Mouse (Mus musculus) CD4-positive, CD25-positive, alpha-beta regulatory T cell, adult 2 months (primary cell): ENCODE measurements at regions not wholly inside any gene's neighbourhood (a gene's known extent, or its start where the extent isn't known, plus 50 kb on each side); places are given as distances from the start of the nearest gene placed in this dataset.

Source experiments
- DNase-seq: peaks from one replicate; pipeline ENCODE4 v3.0.0-alpha.2; 2012; ENCODE audit warnings: low read depth, low spot score

DNA sequence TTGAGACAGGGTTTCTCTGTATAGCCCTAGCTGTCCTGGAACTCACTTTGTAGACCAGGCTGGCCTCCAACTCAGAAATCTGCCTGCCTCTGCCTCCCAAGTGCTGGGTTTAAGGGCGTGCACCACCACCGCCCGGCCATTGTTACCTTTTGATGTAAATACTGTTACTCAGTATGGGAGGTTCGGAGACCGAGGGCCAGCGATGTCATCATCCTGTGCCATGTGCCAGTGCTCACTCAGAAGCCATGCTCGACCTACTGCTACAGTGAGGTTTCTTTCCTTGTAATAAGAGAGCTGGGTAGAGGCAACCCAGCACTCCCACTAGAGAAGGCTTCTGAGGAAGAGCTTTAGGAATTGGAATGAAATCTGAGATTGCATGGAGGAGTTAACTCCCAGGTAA lies 191.6 kb upstream of the Tgfbr2 start:
- DNase-seq = peak; percentile 45

DNA sequence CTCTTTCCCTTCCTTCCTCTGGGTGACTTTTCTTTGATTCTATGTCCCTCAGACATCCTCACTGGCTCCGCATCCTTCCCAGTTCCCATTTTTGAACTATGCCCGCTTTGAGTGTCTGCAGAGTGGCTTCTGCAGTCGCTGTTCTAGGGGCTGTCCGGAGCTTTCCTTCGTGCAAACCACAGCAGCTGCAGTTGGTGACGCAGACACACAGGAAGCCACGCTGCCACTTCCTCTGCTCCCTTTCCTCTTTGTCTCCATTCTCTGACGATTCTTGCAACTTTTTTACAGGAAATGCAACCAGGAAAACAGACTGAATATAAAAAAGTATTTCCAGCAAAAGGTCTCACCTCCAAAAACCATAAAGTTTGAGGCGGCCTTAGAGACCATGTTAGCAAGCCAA lies 191.0 kb upstream of the Tgfbr2 start:
- peak; percentile 91 for DNase-seq

DNA sequence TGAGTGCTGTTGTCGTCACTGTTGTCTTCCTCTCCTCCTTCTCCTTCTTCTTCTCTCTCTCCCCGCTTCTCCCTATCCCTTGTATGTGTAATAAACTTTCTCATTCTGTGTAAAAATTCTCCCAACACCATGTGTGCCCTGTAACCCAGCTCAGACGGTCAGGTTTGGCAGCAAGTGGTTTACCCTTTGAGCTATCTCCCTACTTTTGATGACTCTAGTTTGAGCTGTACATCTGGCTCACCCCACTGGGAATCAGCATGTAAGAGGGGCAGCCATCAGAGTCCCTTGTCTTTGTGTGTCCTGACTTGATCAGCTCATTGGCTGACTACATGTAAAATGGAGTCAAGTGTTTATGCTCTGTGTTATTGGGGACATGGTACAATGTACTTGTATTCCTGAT lies 190.5 kb upstream of the Tgfbr2 start:
- no peak for DNase-seq

- DNase-seq = no peak
Observed at GRCm38 (mm10) chr9:116365016-116365685, 190.0 kb upstream of the Tgfbr2 start.

DNA sequence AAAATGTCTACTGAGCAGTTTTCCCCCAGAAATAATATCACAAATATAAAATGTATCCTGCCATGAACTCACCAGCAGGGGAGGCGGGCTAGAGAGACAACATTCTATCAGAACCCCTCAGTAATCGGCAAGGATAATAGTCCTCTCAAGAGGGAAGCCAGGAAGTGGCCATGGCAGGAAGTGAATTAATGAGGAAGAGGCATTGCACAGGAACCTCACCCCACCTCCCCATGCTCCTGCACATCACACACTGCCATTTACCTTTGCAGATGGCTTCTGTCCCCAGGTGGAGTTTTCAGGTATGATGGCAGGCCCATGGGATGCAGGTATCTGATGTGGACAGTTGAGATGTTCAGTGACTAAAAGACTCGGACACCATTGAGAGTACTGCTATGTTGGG lies 185.9 kb upstream of the Tgfbr2 start:
- DNase-seq = no peak

- no peak for DNase-seq
Observed at GRCm38 (mm10) chr9:116354056-116354732, 179.0 kb upstream of the Tgfbr2 start.

GRCm38 (mm10) chr9:116352801-116353494 lies 177.8 kb upstream of the Tgfbr2 start:
- no peak for DNase-seq

GRCm38 (mm10) chr9:116350804-116351547 lies 175.8 kb upstream of the Tgfbr2 start:
- DNase-seq = no peak

GRCm38 (mm10) chr9:116347021-116347420 lies 171.9 kb upstream of the Tgfbr2 start:
- no peak for DNase-seq

GRCm38 (mm10) chr9:116346495-116346894 lies 171.3 kb upstream of the Tgfbr2 start:
- DNase-seq = no peak

DNA sequence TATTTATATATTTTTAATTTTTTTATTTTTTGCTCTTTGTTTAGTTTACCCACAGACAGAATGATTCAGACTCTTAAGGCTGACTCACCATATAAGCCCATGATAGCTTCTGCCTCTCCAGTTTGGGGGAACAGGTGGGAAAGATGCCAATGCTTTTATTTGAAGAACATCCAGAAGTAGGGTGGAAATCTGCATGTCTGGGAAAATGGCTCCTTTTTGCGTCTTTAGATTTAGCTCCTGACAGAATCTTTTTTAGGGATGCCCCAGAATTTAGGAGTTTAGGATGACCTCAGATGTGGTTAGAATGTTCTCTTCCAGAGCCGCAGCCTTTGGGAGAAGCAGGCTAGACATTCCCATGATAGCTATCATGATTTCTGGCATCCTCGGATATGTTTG lies 167.9 kb upstream of the Tgfbr2 start:
- no peak for DNase-seq

DNA sequence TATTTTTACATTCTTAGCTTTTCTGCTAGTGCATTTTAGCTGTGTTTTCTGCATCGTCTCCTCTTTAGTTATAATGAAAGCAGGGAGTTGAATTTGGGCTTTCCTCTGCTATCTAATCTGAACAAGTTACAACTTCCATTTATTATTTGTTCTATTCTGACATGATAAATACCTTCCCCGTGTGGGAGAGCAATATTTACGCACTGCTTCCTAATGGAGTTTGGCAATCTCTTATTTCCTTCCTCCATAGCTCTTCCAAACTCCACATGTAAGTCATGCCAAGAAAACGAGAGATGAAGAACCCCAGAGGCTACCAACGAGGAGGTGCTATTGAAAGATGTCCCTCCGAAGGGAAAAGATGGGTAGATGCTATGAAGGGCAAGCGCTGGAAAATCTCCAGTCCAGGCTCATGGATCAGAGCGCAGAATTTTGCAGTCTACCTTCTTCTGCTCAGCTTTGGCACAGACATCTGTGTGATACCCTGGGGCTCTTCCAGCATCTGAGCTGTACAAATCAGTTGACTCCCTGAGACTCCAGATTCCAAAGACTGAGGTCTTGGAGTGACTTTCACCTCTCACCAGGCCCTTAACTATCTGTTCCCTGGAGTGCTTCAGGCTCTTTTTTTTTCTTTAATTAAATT lies 167.4 kb upstream of the Tgfbr2 start:
- DNase-seq = no peak

- no peak for DNase-seq
Observed at GRCm38 (mm10) chr9:116342009-116342408, 166.8 kb upstream of the Tgfbr2 start.

- DNase-seq = peak; percentile 80
Observed at GRCm38 (mm10) chr9:116340952-116341351, 165.8 kb upstream of the Tgfbr2 start.

- no peak for DNase-seq
Observed at GRCm38 (mm10) chr9:116338729-116339100, 163.6 kb upstream of the Tgfbr2 start.

DNA sequence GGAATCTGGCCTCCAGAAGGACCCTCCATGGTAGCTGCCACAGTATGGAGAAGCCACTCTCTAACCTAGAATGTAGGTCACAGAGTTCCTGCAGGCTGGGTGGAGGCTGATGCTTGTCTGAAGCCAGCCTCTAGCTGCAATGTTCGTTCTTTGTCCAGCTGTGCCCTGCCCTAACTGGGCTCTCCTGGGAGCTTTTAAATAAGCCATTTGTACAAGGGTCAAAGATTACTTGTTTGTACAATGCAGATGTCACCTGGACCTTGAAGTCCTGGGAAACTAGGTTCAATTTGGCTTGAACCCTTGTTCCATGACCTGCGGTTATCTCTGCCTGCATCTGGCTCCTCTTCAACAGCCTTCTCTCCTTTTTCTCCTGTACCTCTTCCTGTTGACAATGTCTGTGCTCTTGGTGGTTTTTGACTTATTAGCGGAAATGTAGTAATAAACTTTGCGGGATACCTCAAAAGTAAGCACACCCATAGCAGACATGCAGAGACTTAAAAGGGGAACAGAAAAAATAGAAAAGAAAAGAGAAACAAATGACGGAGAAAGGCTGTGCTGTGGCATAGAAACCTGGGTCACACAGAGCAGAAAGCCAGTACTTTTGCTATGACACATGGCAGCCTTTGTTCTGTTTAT lies 163.1 kb upstream of the Tgfbr2 start:
- peak; percentile 81 for DNase-seq

DNA sequence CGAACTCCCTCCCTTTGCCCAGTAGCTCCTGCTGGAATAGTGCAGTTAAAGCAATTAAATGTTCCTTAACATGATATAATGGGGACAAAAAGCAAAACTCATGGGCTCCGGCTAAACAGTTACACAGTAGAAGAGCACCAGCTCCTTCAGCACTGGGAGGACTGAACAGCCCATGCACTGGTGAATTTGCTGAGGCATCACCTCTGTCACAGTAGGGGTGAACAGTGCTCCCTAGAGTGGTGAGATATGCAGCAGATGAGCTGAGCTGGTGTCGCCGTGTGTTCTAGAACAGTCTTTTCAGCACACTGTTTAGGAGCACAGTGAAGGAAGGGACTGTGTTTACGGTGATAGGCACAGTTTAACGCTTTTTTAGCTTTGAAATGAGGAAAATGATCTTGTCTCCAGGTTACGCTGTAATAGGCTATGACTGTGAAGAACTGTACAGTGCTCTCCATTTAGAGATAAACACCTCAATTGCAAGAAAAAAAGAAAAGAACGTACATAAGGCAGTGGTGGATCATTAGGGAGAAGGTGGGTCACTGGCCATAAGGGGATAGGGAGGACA lies 162.4 kb upstream of the Tgfbr2 start:
- DNase-seq = peak; percentile 59

DNA sequence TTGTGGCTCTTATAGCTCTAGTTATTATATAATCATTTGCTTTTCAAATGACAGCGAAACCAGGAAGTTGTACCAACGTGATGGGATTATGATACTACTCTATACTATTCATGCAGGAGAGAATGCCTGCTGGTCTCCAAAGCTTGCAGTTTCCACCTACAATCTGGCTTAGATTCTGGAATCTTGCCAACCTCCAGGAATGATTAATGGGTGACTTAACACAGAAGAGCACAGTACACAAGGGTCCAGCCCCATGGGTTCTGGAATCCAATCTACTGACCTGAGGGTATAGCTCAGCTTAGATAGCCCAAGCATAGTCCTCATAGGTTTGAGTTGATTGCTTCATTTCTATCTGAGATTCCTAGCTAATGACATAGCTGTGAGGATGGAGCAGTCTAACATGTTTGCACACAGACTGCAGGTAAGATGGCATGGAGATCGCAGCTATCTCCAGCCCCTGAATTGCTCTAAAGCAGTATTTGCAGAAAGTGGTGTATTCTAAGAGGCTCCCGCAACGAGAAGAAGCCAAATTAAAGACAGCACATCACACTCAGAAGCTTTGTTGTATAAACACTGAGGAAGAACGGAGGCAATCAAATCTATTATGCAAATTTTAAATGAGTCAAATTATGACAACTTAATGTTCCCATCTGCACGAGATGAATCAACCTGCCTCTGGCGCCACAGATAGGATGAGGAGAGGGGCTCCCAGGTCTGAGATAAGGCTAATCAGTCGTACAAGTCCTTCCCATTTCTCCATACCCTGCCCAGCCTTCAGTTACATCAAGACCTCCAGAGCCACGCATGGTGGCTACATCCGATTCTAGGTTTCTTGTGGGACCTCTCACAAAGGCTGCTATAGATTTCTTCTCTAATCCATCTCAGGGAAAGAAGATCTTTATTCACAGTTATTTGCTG lies 160.7 kb upstream of the Tgfbr2 start:
- DNase-seq = no peak

- DNase-seq = peak; percentile 14
Observed at GRCm38 (mm10) chr9:116333956-116334463, 158.8 kb upstream of the Tgfbr2 start.
